Mouse (Mus musculus): Measurements from ENCODE around the gene Ppia.
"Not testable (repeated sequence)": the region's sequence is repeated elsewhere in the genome, so short reads cannot be mapped to it uniquely, and the experiment has no call there.

Ppia gene

DNA sequence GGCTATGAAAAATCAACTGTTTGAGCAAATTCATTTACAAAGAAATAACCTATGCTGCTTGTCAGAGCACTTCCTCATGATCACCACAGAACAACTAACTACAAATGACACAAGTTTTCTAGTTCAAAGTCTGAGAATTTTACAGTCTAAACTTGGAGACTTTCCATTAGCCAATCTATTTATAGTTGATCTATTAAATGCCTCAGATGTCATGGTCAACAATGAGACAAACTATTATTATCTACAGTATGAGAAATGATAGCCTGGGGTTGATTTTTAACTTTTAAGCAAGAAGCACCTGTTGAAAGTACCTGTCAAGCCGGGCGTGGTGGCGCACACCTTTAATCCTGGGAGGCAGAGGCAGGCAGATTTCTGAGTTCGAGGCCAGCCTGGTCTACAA lies 27.3 kb downstream of the Ppia start:
- DNase-seq (ENCODE audit: low spot score) = no peak

DNA sequence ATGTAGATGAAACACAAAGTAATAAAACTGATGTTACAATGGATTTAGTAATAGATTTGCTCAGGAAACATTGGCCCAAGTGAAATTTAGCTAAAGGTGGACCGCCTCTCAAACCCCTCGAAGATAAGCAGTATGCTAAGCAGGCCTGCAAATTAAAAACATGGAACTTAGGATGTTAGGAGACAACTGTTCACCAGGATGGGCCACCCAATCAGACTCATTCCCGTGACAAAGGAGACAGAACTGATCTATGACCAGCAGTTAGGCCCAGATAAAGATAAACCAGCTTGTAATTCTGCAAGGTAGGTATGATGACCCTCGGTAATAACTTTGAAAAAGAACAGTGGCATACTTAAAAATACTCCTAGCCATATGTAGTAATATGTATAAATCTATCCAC lies 27.9 kb downstream of the Ppia start:
- no peak for DNase-seq (ENCODE audit: low spot score)

DNA sequence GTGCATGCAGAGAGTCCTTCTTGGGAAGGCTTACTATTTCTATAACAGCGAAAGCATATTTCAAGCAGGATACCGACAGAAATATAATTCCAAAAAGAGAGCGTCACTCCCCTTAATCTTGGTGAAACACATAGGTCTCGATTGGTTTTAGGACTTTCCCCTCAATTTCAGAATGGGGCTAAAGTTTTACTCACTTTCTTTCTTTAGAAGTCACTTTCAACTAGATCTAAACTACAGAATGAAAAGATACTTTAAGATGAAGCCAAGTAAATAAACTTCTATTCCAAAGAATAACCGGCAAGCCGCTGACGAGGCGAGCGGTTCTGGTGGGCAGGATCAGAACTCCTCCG lies 28.5 kb downstream of the Ppia start:
- DNase-seq (ENCODE audit: low spot score) = no peak

DNA sequence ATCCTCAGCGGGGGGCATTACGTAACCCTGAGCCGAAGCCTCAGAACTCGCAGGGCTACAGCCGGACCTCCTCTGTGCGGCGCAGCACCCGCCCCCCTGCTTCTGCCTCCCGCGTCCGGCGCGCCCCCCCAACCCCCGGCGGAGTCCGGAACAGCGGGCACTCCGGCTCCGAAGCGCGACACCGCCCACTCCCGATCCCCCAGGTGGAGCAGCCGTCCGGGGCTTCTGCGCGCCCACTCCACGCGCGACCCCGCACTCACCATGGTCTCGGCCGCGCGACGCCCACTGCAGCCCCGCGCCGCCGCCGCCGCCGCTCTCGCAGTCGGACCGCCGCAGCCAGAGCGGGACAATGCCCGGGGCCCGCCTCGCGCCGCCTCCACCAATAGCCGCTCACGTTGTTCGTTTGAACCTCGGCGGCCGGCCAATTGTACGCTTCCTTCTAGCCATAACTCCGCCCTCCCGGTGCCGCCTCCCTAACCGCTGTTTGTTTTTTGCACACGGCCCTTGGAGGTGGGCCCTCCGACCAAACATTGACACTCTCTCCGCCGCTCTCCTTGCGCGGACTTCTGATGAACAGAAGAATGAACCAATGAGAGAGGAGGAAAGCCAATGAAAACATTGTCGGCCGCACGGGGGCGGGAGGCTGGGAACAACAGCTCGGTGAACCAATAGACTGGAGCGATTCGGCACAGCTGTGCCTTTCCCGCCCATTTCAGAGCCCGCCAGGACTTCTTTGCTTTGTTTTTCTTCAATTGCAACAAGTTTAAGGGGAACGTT lies 29.0 kb downstream of the Ppia start, which contains the start of gene H2afv:
Gene H2afv (minus strand): TSS at position 367 of the 777 bp plus-strand sequence.
- DNase-seq (ENCODE audit: low spot score) = peak; percentile 99

DNA sequence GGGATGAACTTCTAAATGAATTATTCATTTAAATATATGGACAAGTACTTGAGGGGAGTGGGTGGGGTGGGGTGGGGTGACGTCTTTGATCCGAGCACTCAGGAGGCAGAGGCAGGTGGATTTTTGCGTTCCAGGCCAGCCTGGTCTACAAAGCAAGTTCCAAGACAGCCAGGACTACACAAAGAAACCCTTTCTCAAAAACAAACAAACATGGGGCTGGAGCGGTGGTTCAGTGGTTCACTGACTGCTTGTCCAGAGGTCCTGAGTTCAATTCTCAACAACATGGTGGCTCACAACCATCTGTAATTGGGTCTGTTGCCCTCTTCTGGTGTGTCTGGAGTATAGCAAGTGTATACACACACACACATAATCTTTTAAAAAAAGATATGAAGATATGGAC lies 30.2 kb downstream of the Ppia start:
- no peak for DNase-seq (ENCODE audit: low spot score)

DNA sequence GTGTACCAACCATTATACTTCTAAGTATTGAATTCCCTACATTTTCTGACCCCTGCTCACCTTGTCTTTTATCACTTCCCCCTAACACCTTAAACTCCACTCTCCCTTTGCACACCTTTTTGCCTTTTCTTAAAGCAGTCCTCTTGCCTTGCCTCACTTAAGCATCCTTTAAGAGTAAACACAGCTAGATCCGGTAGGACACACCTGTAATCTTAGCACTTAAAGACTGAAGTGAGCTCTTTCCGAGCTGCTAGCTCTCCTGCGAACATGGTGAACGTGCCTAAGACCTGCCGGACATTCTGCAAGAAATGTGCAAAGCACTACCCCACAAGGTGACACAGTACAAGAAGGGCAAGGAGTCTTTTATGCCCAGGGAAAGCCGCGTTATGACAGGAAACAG lies 30.7 kb downstream of the Ppia start:
- no peak for DNase-seq (ENCODE audit: low spot score)

DNA sequence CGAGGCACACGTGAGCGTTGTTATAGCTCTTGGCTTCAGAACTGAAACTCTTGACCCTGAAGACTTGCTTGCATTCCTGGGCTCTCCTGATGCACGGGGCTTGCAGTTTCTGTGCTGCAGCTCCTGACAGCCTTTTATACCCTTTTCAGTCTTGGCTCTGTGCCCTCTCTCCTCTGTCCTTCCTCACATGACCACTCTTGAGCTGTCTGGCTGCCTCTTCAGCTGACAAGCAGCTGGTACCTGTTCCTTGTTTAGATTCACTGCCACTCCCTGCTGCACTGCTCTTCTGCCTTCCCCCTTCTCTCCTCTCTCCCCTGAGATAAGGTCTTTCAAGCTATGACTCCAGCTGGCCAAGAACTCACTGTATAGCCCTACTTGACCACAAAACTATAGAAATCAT lies 32.2 kb downstream of the Ppia start:
- no peak for DNase-seq (ENCODE audit: low spot score)

DNA sequence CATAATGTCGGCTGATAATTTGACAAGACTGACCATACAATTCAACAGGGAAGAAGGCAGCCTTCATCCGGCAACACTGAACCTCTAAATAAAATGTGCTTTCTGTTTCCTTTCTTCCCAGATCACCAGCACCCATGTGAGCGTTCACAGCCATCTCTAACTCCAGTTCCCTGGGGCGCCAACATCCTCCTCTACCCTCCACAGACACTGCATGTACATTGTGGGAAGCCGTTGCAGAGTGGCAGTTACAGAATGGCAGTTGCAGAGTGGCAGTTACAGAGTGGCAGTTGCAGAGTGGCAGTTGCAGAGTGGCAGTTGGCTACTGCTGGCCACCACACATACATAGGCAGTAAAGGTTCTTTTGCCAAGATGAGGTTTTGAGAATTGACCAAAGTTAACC lies 32.9 kb downstream of the Ppia start:
- DNase-seq (ENCODE audit: low spot score) = not testable (repeated sequence)

DNA sequence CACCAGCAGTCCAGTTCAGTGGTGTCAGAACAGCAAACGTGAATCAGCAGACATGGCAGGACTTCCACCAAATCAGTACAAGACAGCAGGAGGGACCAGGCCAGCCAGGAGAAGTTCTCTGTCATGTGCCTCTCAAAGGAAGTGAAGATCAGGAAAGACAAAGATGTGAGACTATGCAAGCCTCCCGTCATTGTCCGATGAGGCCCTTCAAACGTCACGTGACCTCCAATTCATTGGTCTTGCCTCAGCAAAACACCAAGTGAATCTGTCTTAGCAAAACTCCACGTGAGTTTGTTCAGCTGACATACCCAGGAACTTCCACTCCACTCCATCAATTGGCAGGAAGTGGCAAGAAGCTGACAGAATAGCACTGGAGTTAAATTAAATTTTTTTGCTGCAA lies 40.8 kb downstream of the Ppia start:
- no peak for DNase-seq (ENCODE audit: low spot score)

DNA sequence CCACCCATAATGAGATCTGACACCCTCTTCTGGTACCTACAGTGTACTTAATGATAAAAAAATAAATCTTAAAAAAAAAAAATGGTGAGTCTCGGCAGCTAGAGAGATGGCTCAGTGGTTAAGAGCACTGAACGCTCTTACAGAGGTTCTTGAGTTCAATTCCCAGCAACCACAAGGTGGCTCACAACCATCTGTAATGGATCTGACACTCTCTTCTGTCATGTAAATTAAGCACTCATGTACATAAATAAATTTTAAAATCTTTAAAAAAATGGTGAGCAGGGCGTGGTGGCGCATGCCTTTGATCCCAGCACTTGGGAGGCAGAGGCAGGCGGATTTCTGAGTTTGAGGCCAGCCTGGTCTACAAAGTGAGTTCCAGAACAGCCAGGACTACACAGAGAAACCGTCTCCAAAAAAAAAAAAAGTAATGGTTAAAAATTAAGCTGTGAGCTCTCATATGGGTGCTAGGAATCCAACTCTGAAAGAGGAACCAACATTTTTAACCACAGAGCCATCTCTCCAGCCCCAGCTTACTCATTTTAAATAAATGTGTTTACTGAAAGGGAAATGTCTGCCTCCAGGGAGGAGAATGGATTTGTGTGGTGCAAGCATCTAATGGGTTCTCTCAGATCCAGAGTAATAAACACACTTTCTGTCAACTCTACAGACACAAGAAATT lies 48.1 kb downstream of the Ppia start:
- DNase-seq (ENCODE audit: low spot score) = no peak

DNA sequence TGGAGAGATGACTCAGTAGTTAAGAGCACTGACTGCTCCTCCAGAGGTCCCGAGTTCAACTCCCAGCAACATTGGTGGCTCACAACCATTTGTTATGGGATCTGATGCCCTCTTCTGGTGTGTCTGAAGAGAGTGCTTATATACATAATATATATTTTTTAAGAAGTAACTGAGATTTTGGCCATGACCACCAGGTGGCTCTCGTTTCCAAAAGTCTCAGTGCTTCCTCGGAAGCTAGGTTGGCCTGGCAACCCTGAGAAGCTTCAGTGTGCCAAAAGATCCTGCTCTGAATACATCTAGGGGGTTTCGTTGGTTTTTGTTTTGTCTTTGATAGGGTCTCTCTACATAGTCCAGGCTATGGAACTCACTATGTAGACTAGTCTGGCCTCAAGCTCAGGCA lies 49.9 kb downstream of the Ppia start:
- DNase-seq (ENCODE audit: low spot score) = peak; percentile 45

DNA sequence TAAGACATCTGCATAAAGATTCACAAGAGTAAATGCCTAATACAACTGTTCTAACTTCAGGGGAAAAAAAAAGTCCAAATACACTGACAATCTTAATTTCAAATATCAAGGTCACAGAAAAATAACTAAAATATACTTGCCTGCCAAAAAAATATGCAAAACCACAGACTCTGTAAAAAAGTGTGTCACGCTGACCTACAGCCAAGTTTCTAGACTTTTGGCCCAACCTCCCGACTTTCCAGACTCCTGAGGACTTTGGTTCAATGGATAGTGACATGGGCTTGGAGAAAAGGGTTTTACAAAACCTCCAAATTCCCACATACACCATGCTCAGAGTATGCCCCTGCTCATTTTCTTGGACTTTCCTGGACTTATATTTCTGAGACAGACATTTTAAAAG lies 53.3 kb downstream of the Ppia start:
- DNase-seq (ENCODE audit: low spot score) = peak; percentile 23
